Mouse (Mus musculus): Measurements from ENCODE around the gene Fpr-rs7.

- TF ChIP-seq TAL1 (IDR thresholded peaks at IDR 0.05; ENCODE audit: low read length), result no peak
- TF ChIP-seq GATA1 (IDR thresholded peaks at IDR 0.05; ENCODE audit: low read length), result no peak
Measured at GRCm38 (mm10) chr17:20071656-20072396, 42.2 kb downstream of the Fpr-rs7 start.

All from erythroblast, embryonic 14.5 days (primary cell).